Mouse (Mus musculus) hindbrain, embryonic 16.5 days (tissue): ENCODE measurements around the gene Ampd3. TPM values are rescaled to one million over a fixed set of nuclear protein-coding genes. Genes with fewer than 3 reads are reported as not detected.

ENCODE experiments used
- ATAC-seq: fragments of 200-750 bp; cut with Nextera tagmentation; 2 replicates; pipeline ENCODE4 v1.8.0; 2017; ENCODE audit warnings: moderate TSS enrichment, moderate library complexity
- H3K27ac ChIP-seq: fragments of 300-500 bp; sonication (generic); 2 replicates; pipeline ENCODE4 v1.5.1; 2014; ENCODE audit warnings: low read depth, mild to moderate bottlenecking, control low read depth, low read length, moderate library complexity
- H3K27me3 ChIP-seq: fragments of 300-500 bp; sonication (generic); replicated peaks from 2 replicates; pipeline ENCODE4 v1.6.1; 2014; ENCODE audit warnings: low read length; ENCODE audit not compliant: control insufficient read depth, insufficient read depth
- H3K36me3 ChIP-seq: fragments of 300-500 bp; sonication (generic); 2 replicates; pipeline ENCODE4 v1.6.1; 2014; ENCODE audit warnings: mild to moderate bottlenecking, low read length, moderate library complexity, mixed read lengths; ENCODE audit not compliant: control insufficient read depth, insufficient read depth
- H3K4me1 ChIP-seq: fragments of 300-500 bp; sonication (generic); 2 replicates; pipeline ENCODE4 v1.6.1; 2014; ENCODE audit warnings: low read depth, low read length; ENCODE audit not compliant: control insufficient read depth, insufficient read depth
- H3K4me2 ChIP-seq: fragments of 300-500 bp; sonication (generic); 2 replicates; pipeline ENCODE4 v1.6.1; 2014; ENCODE audit warnings: mild to moderate bottlenecking, low read length, control low read depth, moderate library complexity
- H3K4me3 ChIP-seq: fragments of 300-500 bp; sonication (generic); 2 replicates; pipeline ENCODE4 v1.5.1; 2014; ENCODE audit warnings: mild to moderate bottlenecking, low read length, control low read depth, moderate library complexity
- H3K9ac ChIP-seq: fragments of 300-500 bp; sonication (generic); 2 replicates; pipeline ENCODE4 v1.6.1; 2014; ENCODE audit warnings: low read depth, mild to moderate bottlenecking, control low read depth, low read length, moderate library complexity
- H3K9me3 ChIP-seq: fragments of 300-500 bp; sonication (generic); 2 replicates; pipeline ENCODE4 v1.6.1; 2014; ENCODE audit warnings: mild to moderate bottlenecking, low read length, moderate library complexity; ENCODE audit not compliant: control insufficient read depth
- WGBS: fragments of 180-500 bp; shearing (Covaris S2); extraction: QIAGEN DNeasy Blood & Tissue Kit; methylation state at CpG from one replicate; pipeline ENCODE4 v1.1.7; 2014; 5-methylcytosine and 5-hydroxymethylcytosine counted together
- polyA plus RNA-seq: library from polyadenylated mRNA; unstranded; fragments of >200 nt; fragmentation: Nextera tagmentation; extraction: Ambion mirVana; gene quantifications from 2 replicates; pipeline ENCODE4 v1.2.1, GENCODE M21; 2015

Gene Ampd3
- polyA plus RNA-seq, 1 experiment from 2014 or later, result 14.3 TPM

- WGBS, result 45% methylated on average over 3 of the region's 3 CpGs
Measured at GRCm38 (mm10) chr7:110834522-110834921, 66.5 kb downstream of the Ampd3 start.

DNA sequence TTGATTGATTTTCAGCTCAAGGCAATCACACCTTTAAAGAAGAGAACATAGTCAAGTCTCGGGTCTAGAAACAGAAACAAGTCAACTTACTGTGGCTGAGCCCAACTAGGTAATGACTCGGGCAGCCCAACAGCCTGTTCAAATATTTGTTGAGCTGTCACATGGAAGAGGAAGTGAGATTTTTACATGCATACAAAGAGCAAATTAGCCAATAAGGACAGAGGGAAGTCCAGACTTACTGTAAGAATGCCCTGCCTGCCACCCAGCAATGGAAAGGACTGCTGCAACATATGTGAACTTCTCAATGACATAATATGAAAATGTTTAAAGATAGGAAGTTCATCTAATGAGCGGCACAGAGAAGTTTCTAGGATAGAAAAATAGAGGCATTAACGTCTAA is 72.3 kb downstream of the Ampd3 start:
- H3K27me3 ChIP-seq, result no peaks in the 10 kb centered on the region
- H3K36me3 ChIP-seq, result no peaks in the 10 kb centered on the region
- no peak overlapping the region for H3K27ac ChIP-seq
- WGBS, result 89% methylated on average over 4 of the region's 4 CpGs
- no peak overlapping the region for H3K9ac ChIP-seq
- H3K9me3 ChIP-seq, result no peaks in the 10 kb centered on the region
- no peak overlapping the region for H3K4me3 ChIP-seq
- H3K4me1 ChIP-seq, result peaks cover 2% of the 10 kb centered on the region; the same call in 1 of the 2 replicates
- ATAC-seq, result no peak
- no peak overlapping the region for H3K4me2 ChIP-seq

More at GRCm38 (mm10) chr7:110834522-110834921, 66.5 kb downstream of the Ampd3 start:
- H3K4me3 ChIP-seq, result no peak overlapping the region
- H3K4me1 ChIP-seq, result no peaks in the 10 kb centered on the region
- no peaks in the 10 kb centered on the region for H3K9me3 ChIP-seq
- H3K9ac ChIP-seq, result no peak overlapping the region
- H3K27me3 ChIP-seq, result no peaks in the 10 kb centered on the region
- no peak overlapping the region for H3K4me2 ChIP-seq
- H3K36me3 ChIP-seq, result peaks cover 7% of the 10 kb centered on the region
- no peak overlapping the region for H3K27ac ChIP-seq
- no peak for ATAC-seq

DNA sequence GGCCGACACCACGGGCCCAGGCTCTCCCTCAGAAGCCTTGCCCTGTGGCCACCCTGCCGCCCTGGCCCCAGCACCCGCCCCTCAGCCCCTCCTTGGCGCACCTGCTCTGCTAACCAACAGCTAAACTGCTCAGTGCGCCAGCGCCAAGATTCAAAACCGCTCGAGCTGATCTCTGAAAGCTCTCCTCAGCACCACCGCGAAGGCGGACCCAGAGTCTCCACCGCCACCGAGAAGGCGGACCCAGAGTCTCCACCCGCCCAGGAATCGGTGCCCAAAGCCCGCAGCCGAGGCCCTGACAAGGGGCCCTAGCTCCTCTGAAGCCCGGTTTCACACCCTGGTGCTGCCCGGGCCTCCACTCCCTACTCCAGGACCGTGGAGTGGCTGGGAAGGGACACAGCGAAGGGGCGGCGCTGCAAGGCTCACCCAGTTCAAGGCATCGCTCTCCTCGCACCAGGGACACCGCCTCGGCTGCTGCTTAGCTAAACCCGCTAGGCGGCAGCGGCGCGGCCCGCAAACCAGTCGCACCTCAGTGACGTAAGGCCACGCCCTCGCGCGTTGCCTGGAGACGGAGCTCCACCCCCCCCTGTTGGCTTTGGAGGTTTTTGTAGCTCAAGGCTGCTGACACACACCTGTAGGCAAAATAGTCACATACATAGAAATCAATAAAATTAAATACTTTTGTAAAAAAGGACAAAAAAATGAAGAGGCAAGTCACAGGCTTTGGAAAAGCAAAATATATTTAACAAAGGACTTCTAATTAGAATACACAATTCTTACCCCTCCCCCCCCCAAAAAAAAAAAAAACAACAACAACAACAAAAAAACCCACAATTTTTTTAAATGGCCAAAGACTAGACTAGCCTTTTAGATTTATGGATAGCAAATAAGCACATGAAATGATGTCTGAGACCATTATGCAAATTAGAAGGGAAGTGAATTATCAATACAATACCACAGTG is 76.2 kb downstream of the Ampd3 start, which contains the start of gene Rnf141:
TSS of gene Rnf141 (minus strand) at position 542 of the 959 bp plus-strand sequence.
- Histone ChIP-seq H3K27me3 (no peaks in the 10 kb centered on the region), H3K36me3 (no peaks in the 10 kb centered on the region), H3K4me2 (peak within 1 kb of the TSS; percentile 82), H3K27ac (peak within 1 kb of the TSS; percentile 93), H3K9me3 (no peaks in the 10 kb centered on the region), H3K9ac (peak within 1 kb of the TSS; percentile 95), H3K4me1 (peaks cover 2% of the 10 kb centered on the region; the same call in 1 of the 2 replicates), H3K4me3 (peak within 1 kb of the TSS; percentile 94)
- peak; percentile 97 for ATAC-seq
- WGBS, result under 1% methylated on average over 42 of the region's 42 CpGs

DNA sequence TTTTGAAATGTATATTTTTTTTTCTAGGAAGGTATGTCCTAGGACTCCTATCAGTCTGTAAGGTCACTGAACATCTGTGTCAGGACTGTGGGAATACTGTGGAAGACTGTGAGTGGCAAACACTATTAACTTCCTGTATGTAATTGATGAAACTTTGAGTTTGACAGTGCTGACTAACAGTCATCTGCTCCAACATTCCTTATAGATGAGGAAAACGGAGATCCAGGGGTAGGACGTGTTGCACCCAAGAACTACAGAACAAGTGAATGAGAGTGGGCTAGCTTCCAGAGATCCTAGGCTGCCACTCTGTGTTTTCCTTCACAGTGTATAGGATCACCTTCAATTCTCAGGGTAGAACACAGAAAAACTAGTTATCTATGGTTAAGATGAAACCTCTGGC is 79.3 kb downstream of the Ampd3 start:
- Histone ChIP-seq H3K9me3 (no peaks in the 10 kb centered on the region), H3K4me1 (peaks cover 2% of the 10 kb centered on the region; the same call in 1 of the 2 replicates), H3K27ac (no peak overlapping the region), H3K9ac (no peak overlapping the region), H3K36me3 (no peaks in the 10 kb centered on the region), H3K4me2 (no peak overlapping the region), H3K27me3 (no peaks in the 10 kb centered on the region), H3K4me3 (no peak overlapping the region)
- no peak for ATAC-seq
- WGBS, result 83% methylated on average over 2 of the region's 2 CpGs

- no peak for ATAC-seq
- Histone ChIP-seq H3K4me1 (peaks cover under 1% of the 10 kb centered on the region; the same call in 1 of the 2 replicates), H3K27me3 (no peaks in the 10 kb centered on the region), H3K9ac (no peak overlapping the region), H3K4me2 (no peak overlapping the region), H3K4me3 (no peak overlapping the region), H3K36me3 (no peaks in the 10 kb centered on the region), H3K27ac (no peak overlapping the region), H3K9me3 (no peaks in the 10 kb centered on the region)
- WGBS, result 94% methylated on average over 1 of the region's 1 CpGs
Measured at GRCm38 (mm10) chr7:110848371-110848770, 80.4 kb downstream of the Ampd3 start.

- WGBS, result 82% methylated on average over 7 of the region's 7 CpGs
- H3K27ac ChIP-seq, result no peak overlapping the region
- no peak overlapping the region for H3K4me3 ChIP-seq
- H3K4me2 ChIP-seq, result no peak overlapping the region
- no peak for ATAC-seq
- no peaks in the 10 kb centered on the region for H3K9me3 ChIP-seq
- H3K4me1 ChIP-seq, result no peaks in the 10 kb centered on the region
- H3K27me3 ChIP-seq, result no peaks in the 10 kb centered on the region
- H3K36me3 ChIP-seq, result no peaks in the 10 kb centered on the region
- no peak overlapping the region for H3K9ac ChIP-seq
Measured at GRCm38 (mm10) chr7:110851541-110852203, 83.7 kb downstream of the Ampd3 start.

DNA sequence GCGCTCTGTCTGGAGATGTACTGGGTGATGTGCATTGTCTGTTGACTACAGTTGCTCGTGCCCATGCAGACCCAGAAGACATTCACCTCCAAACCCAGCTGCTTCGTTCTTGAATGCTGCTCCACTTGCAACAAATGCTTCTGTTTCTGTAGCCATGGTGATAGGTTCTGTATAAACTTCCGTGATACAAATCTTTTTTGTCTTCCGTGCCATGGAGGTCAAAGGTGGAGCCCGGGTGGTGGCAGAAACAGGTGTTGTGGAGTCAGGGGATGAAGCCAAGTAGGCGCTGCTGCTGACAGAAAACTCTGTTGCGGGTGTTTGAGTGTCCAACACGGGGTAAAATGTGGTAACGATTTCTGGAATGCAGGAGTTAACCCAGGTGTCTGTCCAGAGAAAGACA is 85.6 kb downstream of the Ampd3 start:
- Histone ChIP-seq H3K4me1 (no peaks in the 10 kb centered on the region), H3K36me3 (no peaks in the 10 kb centered on the region), H3K27me3 (no peaks in the 10 kb centered on the region), H3K27ac (no peak overlapping the region), H3K4me3 (no peak overlapping the region), H3K9me3 (no peaks in the 10 kb centered on the region), H3K9ac (no peak overlapping the region), H3K4me2 (no peak overlapping the region)
- no peak for ATAC-seq
- WGBS, result 65% methylated on average over 10 of the region's 10 CpGs

DNA sequence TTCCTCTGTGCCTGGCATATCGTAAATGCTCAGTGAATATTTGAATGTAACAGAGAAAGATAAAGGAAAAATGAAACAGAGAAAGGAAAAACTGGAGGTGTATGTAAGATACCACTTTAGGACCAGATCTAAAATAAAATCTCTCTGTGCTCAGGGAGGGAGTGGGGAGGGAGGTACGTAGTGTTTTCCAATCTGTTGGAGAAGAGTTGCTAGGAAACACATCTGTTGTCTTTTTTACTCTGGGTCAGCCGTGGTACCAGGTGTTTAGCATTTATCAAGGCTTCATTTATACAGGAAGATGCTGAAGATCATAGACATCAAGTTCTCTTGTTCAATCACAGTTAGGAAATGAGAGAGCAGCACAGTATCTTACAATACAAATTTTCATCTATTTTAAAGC is 86.5 kb downstream of the Ampd3 start:
- Histone ChIP-seq H3K36me3 (no peaks in the 10 kb centered on the region), H3K27ac (no peak overlapping the region), H3K4me2 (no peak overlapping the region), H3K9me3 (no peaks in the 10 kb centered on the region), H3K4me3 (no peak overlapping the region), H3K27me3 (no peaks in the 10 kb centered on the region), H3K9ac (no peak overlapping the region), H3K4me1 (no peaks in the 10 kb centered on the region)
- no peak for ATAC-seq
- WGBS, result 52% methylated on average over 3 of the region's 3 CpGs

- Histone ChIP-seq H3K9ac (no peak overlapping the region), H3K36me3 (no peaks in the 10 kb centered on the region), H3K4me1 (no peaks in the 10 kb centered on the region), H3K9me3 (no peaks in the 10 kb centered on the region), H3K4me2 (no peak overlapping the region), H3K27me3 (no peaks in the 10 kb centered on the region), H3K27ac (no peak overlapping the region), H3K4me3 (no peak overlapping the region)
- ATAC-seq, result no peak
- 71% methylated on average over 8 of the region's 8 CpGs for WGBS
Measured at GRCm38 (mm10) chr7:110854927-110855546, 87.0 kb downstream of the Ampd3 start.
